Mouse (Mus musculus) ES-Bruce4 (cell line): Measurements from ENCODE around the gene Setd3. TPM values are rescaled to one million over a fixed set of nuclear protein-coding genes. Genes with fewer than 3 reads are reported as not detected.

ENCODE experiments used
- H3K27ac ChIP-seq: 2 replicates; pipeline ENCODE4 v1.5.1; 2012; ENCODE audit warnings: low read length, inconsistent platforms; ENCODE audit not compliant: insufficient read depth
- H3K27me3 ChIP-seq: 2 replicates; pipeline ENCODE4 v1.6.1; 2012; ENCODE audit warnings: mild to moderate bottlenecking, low read length, inconsistent platforms; ENCODE audit not compliant: control insufficient read depth, poor library complexity, insufficient read depth, severe bottlenecking
- H3K36me3 ChIP-seq: 2 replicates; pipeline ENCODE4 v1.6.1; 2012; ENCODE audit warnings: inconsistent platforms, mild to moderate bottlenecking, low read length, moderate library complexity; ENCODE audit not compliant: control insufficient read depth, poor library complexity, insufficient read depth, severe bottlenecking
- H3K4me1 ChIP-seq: one replicate; pipeline ENCODE4 v1.8.1; 2011; ENCODE audit warnings: low read length; ENCODE audit not compliant: control insufficient read depth, insufficient read depth
- H3K4me3 ChIP-seq: 2 replicates; pipeline ENCODE4 v1.5.1; 2011; ENCODE audit warnings: low read depth, mild to moderate bottlenecking, low read length
- H3K9ac ChIP-seq: 2 replicates; pipeline ENCODE4 v1.6.1; 2012; ENCODE audit warnings: low read depth, mild to moderate bottlenecking, inconsistent platforms; ENCODE audit not compliant: poor library complexity, severe bottlenecking
- H3K9me3 ChIP-seq: replicated peaks from 2 replicates; pipeline ENCODE4 v1.6.1; 2012; ENCODE audit warnings: mild to moderate bottlenecking, low read length, inconsistent platforms; ENCODE audit not compliant: control insufficient read depth, poor library complexity, insufficient read depth, severe bottlenecking
- CTCF ChIP-seq: IDR thresholded peaks from one replicate; pipeline ENCODE4 v1.8.1; 2011; ENCODE audit warnings: low read depth, low read length
- EP300 ChIP-seq: IDR thresholded peaks from 2 replicates; pipeline ENCODE4 v1.6.1; 2011; ENCODE audit warnings: low read depth, low read length; ENCODE audit not compliant: insufficient read depth
- POLR2A ChIP-seq: IDR thresholded peaks from one replicate; pipeline ENCODE4 v1.8.1; 2011; ENCODE audit warnings: low read length; ENCODE audit not compliant: insufficient read depth
- polyA plus RNA-seq: library from polyadenylated mRNA; stranded (reverse); fragments of >200 nt; gene quantifications from 2 replicates; pipeline ENCODE4 v1.2.4, GENCODE M21; 2011; ENCODE audit warnings: low read depth; ENCODE audit not compliant: missing spikeins, insufficient read depth, insufficient read length

Setd3 gene
- polyA plus RNA-seq, 1 experiment = 84.5 TPM

DNA sequence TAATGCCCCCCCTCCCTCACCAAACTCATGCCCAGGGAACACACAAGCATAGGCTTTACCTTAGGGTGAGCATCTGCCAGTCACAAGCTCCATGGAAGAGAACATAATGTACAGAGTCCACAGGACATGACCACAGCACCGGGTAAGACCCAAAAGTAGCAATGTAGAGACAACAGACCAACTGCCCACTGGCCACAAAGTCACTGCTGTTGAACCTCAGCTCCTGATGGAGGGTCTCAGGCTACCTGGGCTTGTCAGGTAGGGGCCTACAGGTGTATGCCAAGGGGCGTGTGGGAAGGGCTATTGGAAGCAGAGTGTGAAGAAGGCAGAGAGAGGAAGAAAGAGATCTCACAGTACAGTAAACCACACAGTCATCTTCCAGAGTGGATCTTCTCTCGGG is 111.9 kb downstream of the Setd3 start:
- H3K9me3 ChIP-seq = no peaks in the 10 kb centered on the region
- no peaks in the 10 kb centered on the region for H3K4me1 ChIP-seq
- H3K4me3 ChIP-seq = no peak overlapping the region
- TF ChIP-seq EP300 = no peak
- TF ChIP-seq POLR2A = no peak
- no peak for TF ChIP-seq CTCF
- no peaks in the 10 kb centered on the region for H3K27me3 ChIP-seq
- no peak overlapping the region for H3K27ac ChIP-seq
- no peaks in the 10 kb centered on the region for H3K36me3 ChIP-seq
- H3K9ac ChIP-seq = no peak overlapping the region

DNA sequence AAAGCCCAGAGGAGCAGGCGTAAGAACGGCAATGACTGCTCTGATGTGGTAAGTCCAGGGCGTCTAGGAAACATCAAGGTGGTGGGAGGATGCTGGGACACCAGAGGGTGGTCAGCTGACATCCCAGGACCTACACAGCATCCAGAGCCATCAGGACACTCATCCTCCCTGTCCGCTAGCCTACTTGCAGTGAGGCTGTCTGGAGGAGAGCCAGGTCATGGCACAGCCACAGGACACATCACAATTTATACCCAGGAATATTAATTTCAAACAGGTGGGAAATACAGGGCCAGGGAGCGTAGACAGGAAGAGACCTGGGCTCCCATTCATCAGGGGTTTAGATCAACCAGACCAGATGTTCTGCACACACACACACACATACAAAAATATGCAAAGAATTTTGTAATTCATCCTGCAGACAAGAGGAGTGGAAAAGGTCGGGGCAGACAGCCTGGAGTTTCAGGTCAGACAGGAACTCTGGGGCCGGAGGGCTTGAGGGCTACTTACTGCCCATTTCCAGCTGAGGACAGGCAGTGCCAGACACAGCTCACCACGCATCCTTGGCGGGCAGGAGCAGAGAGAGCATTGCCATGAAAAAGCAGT is 114.6 kb downstream of the Setd3 start:
- no peak overlapping the region for H3K9ac ChIP-seq
- no peaks in the 10 kb centered on the region for H3K27me3 ChIP-seq
- H3K4me1 ChIP-seq = no peaks in the 10 kb centered on the region
- H3K9me3 ChIP-seq = no peaks in the 10 kb centered on the region
- H3K27ac ChIP-seq = no peak overlapping the region
- no peak overlapping the region for H3K4me3 ChIP-seq
- H3K36me3 ChIP-seq = no peaks in the 10 kb centered on the region
- TF ChIP-seq EP300 (no peak), CTCF (no peak), POLR2A (no peak)

DNA sequence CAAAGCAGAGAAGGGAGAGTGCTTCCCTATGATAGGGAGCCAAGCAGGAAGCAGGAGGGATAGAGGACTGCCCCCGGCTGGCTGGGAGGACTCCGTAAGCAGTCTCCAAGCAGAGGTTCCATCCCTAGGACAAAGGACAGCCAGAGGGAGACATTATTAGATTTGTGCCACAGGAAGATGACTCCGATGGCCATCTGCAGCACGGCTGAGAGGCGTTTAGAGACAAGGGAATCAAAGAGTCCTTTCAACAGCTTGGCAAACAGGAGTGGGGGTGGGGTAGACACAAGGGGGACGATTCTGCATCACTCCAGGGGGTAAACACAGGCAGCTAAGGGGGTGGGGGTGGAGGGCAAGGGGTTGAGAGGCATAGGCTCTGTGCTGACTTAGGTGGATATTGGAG is 115.1 kb downstream of the Setd3 start:
- TF ChIP-seq CTCF (no peak), POLR2A (no peak)
- Histone ChIP-seq H3K9me3 (no peaks in the 10 kb centered on the region), H3K4me1 (no peaks in the 10 kb centered on the region), H3K27ac (no peak overlapping the region), H3K4me3 (no peak overlapping the region), H3K9ac (no peak overlapping the region), H3K27me3 (no peaks in the 10 kb centered on the region), H3K36me3 (no peaks in the 10 kb centered on the region)

DNA sequence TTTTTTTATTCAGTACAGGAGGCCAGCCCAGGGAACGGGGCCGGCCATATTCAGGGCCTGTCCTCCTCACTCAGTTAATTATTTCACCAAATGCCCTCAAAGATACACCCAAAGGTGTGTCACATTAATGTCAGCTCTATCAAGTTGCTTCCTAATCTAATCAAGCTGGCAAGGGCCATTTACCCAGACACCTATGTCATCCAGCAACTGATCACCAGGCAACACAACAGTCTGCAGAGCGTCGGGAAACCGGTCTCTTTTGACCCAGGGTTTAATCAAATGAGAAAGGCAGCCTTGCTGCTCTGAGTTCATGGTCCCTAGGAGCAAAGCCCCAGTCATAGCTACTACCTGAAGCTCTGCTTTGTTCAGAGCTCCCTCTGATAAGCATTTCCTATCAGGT is 117.0 kb downstream of the Setd3 start:
- no peak overlapping the region for H3K9ac ChIP-seq
- no peaks in the 10 kb centered on the region for H3K9me3 ChIP-seq
- H3K4me3 ChIP-seq = no peak overlapping the region
- no peaks in the 10 kb centered on the region for H3K27me3 ChIP-seq
- no peak overlapping the region for H3K27ac ChIP-seq
- H3K4me1 ChIP-seq = no peaks in the 10 kb centered on the region
- TF ChIP-seq POLR2A (no peak), CTCF (no peak), EP300 (no peak)
- no peaks in the 10 kb centered on the region for H3K36me3 ChIP-seq

DNA sequence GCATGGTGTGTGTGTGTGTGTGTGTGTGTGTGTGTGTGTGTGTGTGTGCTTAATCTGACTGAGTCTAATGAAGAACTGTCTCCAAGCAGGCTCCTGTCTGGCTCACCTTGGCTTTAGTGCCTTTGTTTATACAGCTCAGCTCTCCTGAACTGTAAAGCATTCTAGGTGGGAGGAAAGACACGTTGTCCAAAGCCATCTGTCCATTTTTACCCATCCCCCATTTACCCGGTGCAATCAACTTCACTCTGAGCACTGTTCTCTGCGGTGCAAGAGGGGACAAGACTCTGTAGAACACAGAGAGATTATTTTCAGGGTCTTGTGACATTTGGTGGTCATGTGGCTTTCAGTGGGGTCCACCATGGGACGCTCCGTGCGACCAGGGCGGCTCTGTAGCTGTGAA is 117.5 kb downstream of the Setd3 start:
- Histone ChIP-seq H3K4me1 (no peaks in the 10 kb centered on the region), H3K9me3 (no peaks in the 10 kb centered on the region), H3K36me3 (no peaks in the 10 kb centered on the region), H3K27me3 (no peaks in the 10 kb centered on the region), H3K9ac (no peak overlapping the region), H3K27ac (no peak overlapping the region), H3K4me3 (no peak overlapping the region)
- TF ChIP-seq POLR2A (no peak), EP300 (no peak), CTCF (no peak)

Other genes starting within 250 kb of the Setd3 start
- gene Bcl11b, start 175.7 kb downstream of the Setd3 start, polyA plus RNA-seq = 0.69 and 0.79 TPM in 2 replicates
- 66.9 and 69.8 TPM in 2 replicates for gene Ccnk, start 265 bp upstream of the Setd3 start, polyA plus RNA-seq
- 21.0 and 22.0 TPM in 2 replicates for gene Ccdc85c, start 96.1 kb upstream of the Setd3 start, polyA plus RNA-seq
- gene Hhipl1, start 127.0 kb upstream of the Setd3 start, polyA plus RNA-seq = 0.82 and 1.1 TPM in 2 replicates
- gene Cyp46a1, start 155.1 kb upstream of the Setd3 start, polyA plus RNA-seq = 1.0 and 1.6 TPM in 2 replicates
- gene Eml1, start 191.6 kb upstream of the Setd3 start, polyA plus RNA-seq = 9.4 and 9.5 TPM in 2 replicates